In genomic region chr6:30048501-30049353, GRCm38 (mm10) we compare ENCODE assay signal across 8 mouse cellular contexts. TPM values are rescaled to one million over a fixed set of nuclear protein-coding genes. Genes with fewer than 3 reads are reported as not detected.
DNase-seq lines count a peak whose midpoint lies in the region; ATAC-seq and TF ChIP-seq lines count a peak whose summit lies in the region.

No protein-coding gene starts in this region.

- ATAC-seq in cerebellum, adult (ENCODE audit: insufficient number of reproducible peaks, low FRiP score, low TSS enrichment), result peak; percentile 24; the same call in 1 of the 2 replicates
- peak; percentile 34; the same call in 1 of the 2 replicates for ATAC-seq in forebrain, embryonic 13.5 days
- peak; percentile 65 for ATAC-seq in lung, embryonic 14.5 days (ENCODE audit: insufficient read depth)

- intact Hi-C loops in heart, postnatal 10 days (cut with DNase I), result no loop called here

- H3K9me3 ChIP-seq in ES-Bruce4 (replicated peaks; ENCODE audit: control insufficient read depth, insufficient read depth, low read length, poor library complexity, severe bottlenecking), result no peaks in the 10 kb centered on the region
- no peaks in the 10 kb centered on the region for H3K9me3 ChIP-seq in forebrain, embryonic 13.5 days (replicated peaks)
- H3K9me3 ChIP-seq in lung, embryonic 14.5 days (ENCODE audit: low read depth, low read length), result no peaks in the 10 kb centered on the region

- no peak for TF ChIP-seq EP300 in ES-Bruce4 (IDR thresholded peaks at IDR 0.05; ENCODE audit: insufficient read depth, low read depth, low read length)

- TF ChIP-seq CTCF in ES-Bruce4 (IDR thresholded peaks at IDR 0.05; ENCODE audit: low read depth, low read length), result no peak
- TF ChIP-seq CTCF in lung, embryonic 14.5 days (IDR thresholded peaks at IDR 0.05; ENCODE audit: low read depth), result peak; percentile 18
- TF ChIP-seq CTCF in olfactory bulb, adult 2 months (IDR thresholded peaks at IDR 0.05; ENCODE audit: insufficient read depth, low read depth, low read length), result no peak

- H3K4me1 ChIP-seq in ES-Bruce4 (ENCODE audit: control insufficient read depth, insufficient read depth, low read length), result peaks cover 2% of the 10 kb centered on the region
- peaks cover 42% of the 10 kb centered on the region for H3K4me1 ChIP-seq in forebrain, embryonic 13.5 days
- no peaks in the 10 kb centered on the region; the same call in none of the 2 replicates for H3K4me1 ChIP-seq in lung, embryonic 14.5 days (ENCODE audit: insufficient read depth)
- no peaks in the 10 kb centered on the region for H3K4me1 ChIP-seq in olfactory bulb, adult 2 months (ENCODE audit: control insufficient read depth, insufficient read depth, low read length)

- H3K4me2 ChIP-seq in forebrain, embryonic 13.5 days, result peak overlapping the region; percentile 68
- peak overlapping the region; percentile 83 for H3K4me2 ChIP-seq in lung, embryonic 14.5 days

- under 1% methylated on average over 29 of the region's 54 CpGs for WGBS in forebrain, embryonic 13.5 days
- WGBS in lung, embryonic 14.5 days, result under 1% methylated on average over 51 of the region's 54 CpGs
- WGBS in olfactory bulb, adult 2 months, result under 1% methylated on average over 50 of the region's 54 CpGs

- DNase-seq in heart, postnatal 10 days, result peak; percentile 64 to 72
- DNase-seq in kidney, postnatal 4 days, result peak; percentile 72 to 83
- peak; percentile 67 for DNase-seq in lung, embryonic 14.5 days
- DNase-seq in thymus, adult 18-20 months, result peak; percentile 47 to 57

- TF ChIP-seq POLR2A in ES-Bruce4 (IDR thresholded peaks at IDR 0.05; ENCODE audit: insufficient read depth, low read length), result no peak
- no peak for TF ChIP-seq POLR2A in olfactory bulb, adult 2 months (IDR thresholded peaks at IDR 0.05; ENCODE audit: insufficient read depth, low read depth, low read length)

- peak overlapping the region; percentile 95 for H3K4me3 ChIP-seq in ES-Bruce4 (ENCODE audit: low read depth, low read length)
- peak overlapping the region; percentile 68 for H3K4me3 ChIP-seq in forebrain, embryonic 13.5 days
- H3K4me3 ChIP-seq in lung, embryonic 14.5 days (ENCODE audit: low read depth, low read length), result peak overlapping the region; percentile 97
- H3K4me3 ChIP-seq in olfactory bulb, adult 2 months (ENCODE audit: insufficient read depth, low read depth, low read length), result peak overlapping the region; percentile 94

- H3K9ac ChIP-seq in ES-Bruce4 (ENCODE audit: low read depth, poor library complexity, severe bottlenecking), result peak overlapping the region; percentile 98
- H3K9ac ChIP-seq in forebrain, embryonic 13.5 days, result peak overlapping the region; percentile 88
- peak overlapping the region; percentile 99 for H3K9ac ChIP-seq in lung, embryonic 14.5 days

- no peaks in the 10 kb centered on the region for H3K27me3 ChIP-seq in ES-Bruce4 (ENCODE audit: control insufficient read depth, insufficient read depth, low read length, poor library complexity, severe bottlenecking)
- no peaks in the 10 kb centered on the region for H3K27me3 ChIP-seq in forebrain, embryonic 13.5 days
- no peaks in the 10 kb centered on the region for H3K27me3 ChIP-seq in lung, embryonic 14.5 days (ENCODE audit: insufficient read depth, low read length)

- peak overlapping the region; percentile 58 for H3K27ac ChIP-seq in ES-Bruce4 (ENCODE audit: insufficient read depth, low read length)
- H3K27ac ChIP-seq in forebrain, embryonic 13.5 days, result peak overlapping the region; percentile 100
- peak overlapping the region; percentile 99 for H3K27ac ChIP-seq in lung, embryonic 14.5 days (ENCODE audit: low read depth)
- H3K27ac ChIP-seq in olfactory bulb, adult 2 months (ENCODE audit: insufficient read depth, low read depth, low read length), result peak overlapping the region; percentile 88

- no peaks in the 10 kb centered on the region; the same call in 1 of the 2 replicates for H3K36me3 ChIP-seq in ES-Bruce4 (ENCODE audit: control insufficient read depth, insufficient read depth, low read length, poor library complexity, severe bottlenecking)
- H3K36me3 ChIP-seq in forebrain, embryonic 13.5 days (ENCODE audit: poor library complexity, severe bottlenecking), result 0 out of 2 replicates have a peak, but pooled peaks cover 1% of the 10 kb centered on the region
- peaks cover 7% of the 10 kb centered on the region; the same call in 1 of the 2 replicates for H3K36me3 ChIP-seq in lung, embryonic 14.5 days (ENCODE audit: insufficient read depth)

RNA-seq across cellular contexts. Expression of gene Nrf1, which starts 0.9 kb away (rescaled TPM):
- 66.8 and 75.4 TPM in 2 replicates for polyA plus RNA-seq in ES-Bruce4 (2011; ENCODE audit: insufficient read depth, insufficient read length, low read depth, missing spikeins)
- 67.3 and 71.9 TPM in 2 replicates for polyA plus RNA-seq in forebrain, embryonic 13.5 days (2015; fragmentation: Nextera tagmentation; extraction: Ambion mirVana)
- 10 to 100 TPM; 19.5 to 22.6 TPM for total RNA-seq in heart, postnatal 10 days (2021)
- 68.8 and 78.0 TPM in 2 replicates for polyA plus RNA-seq in lung, embryonic 14.5 days (2014; fragmentation: Nextera tagmentation; extraction: Ambion mirVana)
- polyA plus RNA-seq in olfactory bulb, adult 2 months (2012; ENCODE audit: insufficient read depth, insufficient read length, low replicate concordance, missing spikeins), result 84.9 TPM in 1 of 2 replicates, not detected in the other

Comparison
In these comparisons a context has a peak if more than half of its experiments do, and no peak if none do; other contexts are left out.
1. Peak in every context shown above with its lines: DNase-seq, ATAC-seq, H3K4me3 ChIP-seq and H3K27ac ChIP-seq.